Mouse (Mus musculus) large intestine, adult 2 months (tissue): ENCODE results near the gene Gpbar1. TPM values are rescaled to one million over a fixed set of nuclear protein-coding genes. Genes with fewer than 3 reads are reported as not detected.
"Not testable (repeated sequence)": the region's sequence is repeated elsewhere in the genome, so short reads cannot be mapped to it uniquely, and the experiment has no call there.

ENCODE experiments used
- DNase-seq: peaks from one replicate; pipeline ENCODE4 v3.0.0-alpha.2; 2012; ENCODE audit warnings: low read depth, low spot score
- WGBS: fragments of 180-500 bp; shearing (Covaris S2); methylation state at CpG from one replicate; pipeline ENCODE4 v1.1.7; 2018; 5-methylcytosine and 5-hydroxymethylcytosine counted together
- polyA plus RNA-seq: library from polyadenylated mRNA; depleted of rRNA; stranded (reverse); fragments of >200 nt; gene quantifications from 2 replicates; pipeline ENCODE4 v1.2.3, GENCODE M21; 2012; rRNA removed

Gene Gpbar1
- polyA plus RNA-seq, 1 experiment: 3.6 TPM

DNA sequence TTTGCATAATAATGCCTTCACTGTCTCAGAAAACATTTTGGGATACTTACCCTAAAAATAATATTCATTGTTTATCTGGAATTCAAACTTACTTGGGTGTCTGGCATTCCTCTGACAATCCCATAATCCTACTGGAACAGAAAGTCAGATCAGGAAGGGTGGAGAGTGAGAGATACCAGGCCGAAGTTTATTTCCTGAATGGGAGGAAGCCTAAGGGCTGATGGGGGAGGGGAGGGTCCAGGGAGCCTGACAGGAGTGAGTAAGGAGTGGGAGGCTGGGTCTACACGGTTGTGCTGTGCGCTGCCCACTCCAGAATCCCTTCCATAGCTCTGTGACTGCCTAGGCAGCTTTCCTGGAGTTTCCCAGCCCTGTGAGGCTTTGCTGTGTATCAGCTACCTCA is 31.4 kb downstream of the Gpbar1 start:
- WGBS: 32% methylated on average over 3 of the region's 3 CpGs
- DNase-seq: no peak

- WGBS: under 1% methylated on average over 3 of the region's 3 CpGs
- no peak for DNase-seq
These were observed 34.8 kb downstream of the Gpbar1 start for GRCm38 (mm10) chr1:74313049-74313692.

GRCm38 (mm10) chr1:74314796-74315195 is 36.4 kb downstream of the Gpbar1 start:
- DNase-seq: no peak
- WGBS: 60% methylated on average over 3 of the region's 3 CpGs

DNA sequence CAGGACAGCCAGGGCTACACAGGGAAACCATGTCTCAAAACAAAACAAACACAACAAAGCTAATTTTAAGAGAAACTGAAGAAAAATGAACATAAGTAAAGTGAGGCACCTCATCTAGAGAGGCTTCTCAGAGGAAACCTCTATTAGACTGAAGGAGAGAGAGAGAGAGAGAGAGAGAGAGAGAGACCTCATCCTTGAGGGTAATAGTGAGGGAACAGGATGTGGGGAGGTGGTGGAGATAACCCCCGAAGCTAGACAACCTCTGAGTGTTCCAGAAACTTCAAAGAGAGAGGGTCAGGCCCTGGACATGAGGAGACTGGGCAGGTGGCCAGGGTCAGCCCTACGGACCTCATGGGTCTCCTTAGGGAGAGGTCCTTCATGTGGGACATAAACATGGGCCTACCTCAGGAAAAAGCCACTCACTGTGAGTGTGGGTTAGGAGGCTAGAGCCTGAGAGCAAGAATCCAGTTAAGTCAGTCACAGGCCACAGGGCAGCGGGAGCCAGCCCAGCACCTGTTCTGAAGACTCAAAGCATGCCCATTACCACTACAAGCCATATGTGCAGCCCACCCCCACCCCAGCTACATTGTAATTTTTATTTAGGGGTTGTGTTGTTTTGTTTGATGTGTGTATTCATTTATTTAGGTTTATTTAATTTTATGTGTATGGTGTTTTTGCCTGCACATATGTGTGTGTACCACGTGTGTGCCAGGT is 37.9 kb downstream of the Gpbar1 start:
- 84% methylated on average over 4 of the region's 4 CpGs for WGBS
- no peak for DNase-seq

- DNase-seq: no peak
- WGBS: 71% methylated on average over 3 of the region's 3 CpGs
These were observed 40.4 kb downstream of the Gpbar1 start for GRCm38 (mm10) chr1:74318711-74319110.

GRCm38 (mm10) chr1:74321396-74321795 is 43.0 kb downstream of the Gpbar1 start:
- DNase-seq: no peak
- WGBS: 48% methylated on average over 3 of the region's 3 CpGs

- 91% methylated on average over 2 of the region's 2 CpGs for WGBS
- not testable (repeated sequence) for DNase-seq
These were observed 48.6 kb downstream of the Gpbar1 start for GRCm38 (mm10) chr1:74326916-74327315.

Other genes starting within 250 kb of the Gpbar1 start
- gene Tns1, start 154.1 kb upstream of the Gpbar1 start, polyA plus RNA-seq: 25.8 and 45.6 TPM in 2 replicates
- gene Rufy4, start 153.0 kb upstream of the Gpbar1 start, polyA plus RNA-seq: 0.11 and 0.15 TPM in 2 replicates
- gene Cxcr2, start 124.6 kb upstream of the Gpbar1 start, polyA plus RNA-seq: 0.33 and 0.64 TPM in 2 replicates
- not detected in 2 replicates for gene Cxcr1, start 83.9 kb upstream of the Gpbar1 start, polyA plus RNA-seq
- 188 and 228 TPM in 2 replicates for gene Arpc2, start 42.5 kb upstream of the Gpbar1 start, polyA plus RNA-seq
- gene Aamp, start 6.2 kb downstream of the Gpbar1 start, polyA plus RNA-seq: 120 and 124 TPM in 2 replicates
- 53.4 and 61.2 TPM in 2 replicates for gene Pnkd, start 6.4 kb downstream of the Gpbar1 start, polyA plus RNA-seq
- gene Tmbim1, start 27.1 kb downstream of the Gpbar1 start, polyA plus RNA-seq: 167 and 361 TPM in 2 replicates
- 0.24 and 0.29 TPM in 2 replicates for gene Catip, start 83.6 kb downstream of the Gpbar1 start, polyA plus RNA-seq
- 16.0 and 20.0 TPM in 2 replicates for gene Slc11a1, start 96.6 kb downstream of the Gpbar1 start, polyA plus RNA-seq
- 114 and 132 TPM in 2 replicates for gene Ctdsp1, start 113.0 kb downstream of the Gpbar1 start, polyA plus RNA-seq
- 464 and 1,049 TPM in 2 replicates for gene Vil1, start 130.8 kb downstream of the Gpbar1 start, polyA plus RNA-seq
- 25.5 and 35.7 TPM in 2 replicates for gene Cnot9, start 227.5 kb downstream of the Gpbar1 start, polyA plus RNA-seq